Mouse (Mus musculus) liver, embryonic 11.5 days (tissue): ENCODE data around the gene Ireb2. TPM values are rescaled to one million over a fixed set of nuclear protein-coding genes. Genes with fewer than 3 reads are reported as not detected.

ENCODE experiments used
- ATAC-seq: fragments of 200-750 bp; cut with Nextera tagmentation; replicated peaks from 2 replicates; pipeline ENCODE4 v1.8.0; 2017; ENCODE audit warnings: moderate number of reproducible peaks, mild to moderate bottlenecking, moderate TSS enrichment, moderate library complexity; ENCODE audit not compliant: low FRiP score
- DNase-seq: peaks from one replicate; pipeline ENCODE4 v3.0.0-alpha.2; 2017; ENCODE audit warnings: low spot score
- H3K27ac ChIP-seq: fragments of 300-500 bp; sonication (generic); 2 replicates; pipeline ENCODE4 v1.5.1; 2014; ENCODE audit warnings: mild to moderate bottlenecking, low read depth, low read length, control low read depth
- H3K27me3 ChIP-seq: fragments of 300-500 bp; sonication (generic); replicated peaks from 2 replicates; pipeline ENCODE4 v1.6.1; 2014; ENCODE audit warnings: low read length, mixed read lengths; ENCODE audit not compliant: control insufficient read depth, insufficient read depth
- H3K36me3 ChIP-seq: fragments of 300-500 bp; sonication (generic); 2 replicates; pipeline ENCODE4 v1.6.1; 2014; ENCODE audit warnings: mild to moderate bottlenecking, low read length, moderate library complexity, mixed read lengths; ENCODE audit not compliant: control insufficient read depth, insufficient read depth
- H3K4me1 ChIP-seq: fragments of 300-500 bp; sonication (generic); replicated peaks from 2 replicates; pipeline ENCODE4 v1.6.1; 2014; ENCODE audit warnings: low read length, mixed read lengths; ENCODE audit not compliant: control insufficient read depth, insufficient read depth
- H3K4me2 ChIP-seq: fragments of 300-500 bp; sonication (generic); 2 replicates; pipeline ENCODE4 v1.6.1; 2014; ENCODE audit warnings: mild to moderate bottlenecking, control low read depth, moderate library complexity
- H3K4me3 ChIP-seq: fragments of 300-500 bp; sonication (generic); 2 replicates; pipeline ENCODE4 v1.5.1; 2014; ENCODE audit warnings: low read depth, low read length, control low read depth
- H3K9ac ChIP-seq: fragments of 300-500 bp; sonication (generic); 2 replicates; pipeline ENCODE4 v1.6.1; 2014; ENCODE audit warnings: low read depth, low read length, control low read depth
- H3K9me3 ChIP-seq: fragments of 300-500 bp; sonication (generic); 2 replicates; pipeline ENCODE4 v1.6.1; 2016; ENCODE audit warnings: low read length, inconsistent platforms, mixed read lengths; ENCODE audit not compliant: control insufficient read depth
- WGBS: fragments of 180-500 bp; shearing (Covaris S2); extraction: QIAGEN DNeasy Blood & Tissue Kit; methylation state at CpG from one replicate; pipeline ENCODE4 v1.1.7; 2014; 5-methylcytosine and 5-hydroxymethylcytosine counted together
- polyA plus RNA-seq: library from polyadenylated mRNA; unstranded; fragments of >200 nt; fragmentation: Nextera tagmentation; extraction: Ambion mirVana; gene quantifications from 2 replicates; pipeline ENCODE4 v1.2.1, GENCODE M21; 2014

The Ireb2 gene
- polyA plus RNA-seq, 1 experiment from 2014 or later, result 31.3 TPM

GRCm38 (mm10) chr9:54918191-54918590 is 54.6 kb downstream of the Ireb2 start:
- Histone ChIP-seq H3K36me3 (no peaks in the 10 kb centered on the region), H3K9me3 (peaks cover 3% of the 10 kb centered on the region; the same call in 1 of the 2 replicates), H3K4me2 (peak overlapping the region; percentile 78; the same call in 1 of the 2 replicates), H3K4me3 (no peak overlapping the region), H3K4me1 (0 out of 2 replicates have a peak, but pooled peaks cover 4% of the 10 kb centered on the region), H3K27me3 (0 out of 2 replicates have a peak, but pooled peaks cover 2% of the 10 kb centered on the region), H3K27ac (no peak overlapping the region), H3K9ac (no peak overlapping the region)
- ATAC-seq (no peak), DNase-seq (no peak)
- WGBS, result 61% methylated on average over 2 of the region's 2 CpGs

GRCm38 (mm10) chr9:54918781-54919180 is 55.2 kb downstream of the Ireb2 start:
- Histone ChIP-seq H3K4me2 (no peak overlapping the region), H3K4me1 (0 out of 2 replicates have a peak, but pooled peaks cover 4% of the 10 kb centered on the region), H3K36me3 (no peaks in the 10 kb centered on the region), H3K9ac (no peak overlapping the region), H3K4me3 (no peak overlapping the region), H3K27ac (no peak overlapping the region), H3K9me3 (peaks cover 3% of the 10 kb centered on the region; the same call in 1 of the 2 replicates), H3K27me3 (0 out of 2 replicates have a peak, but pooled peaks cover 2% of the 10 kb centered on the region)
- no peak for DNase-seq
- 88% methylated on average over 5 of the region's 5 CpGs for WGBS
- no peak for ATAC-seq

GRCm38 (mm10) chr9:54919946-54920345 is 56.4 kb downstream of the Ireb2 start:
- ATAC-seq, result no peak
- Histone ChIP-seq H3K27ac (no peak overlapping the region), H3K27me3 (0 out of 2 replicates have a peak, but pooled peaks cover 2% of the 10 kb centered on the region), H3K36me3 (no peaks in the 10 kb centered on the region), H3K4me1 (0 out of 2 replicates have a peak, but pooled peaks cover 4% of the 10 kb centered on the region), H3K9me3 (peaks cover 3% of the 10 kb centered on the region; the same call in 1 of the 2 replicates), H3K4me2 (no peak overlapping the region), H3K4me3 (no peak overlapping the region), H3K9ac (no peak overlapping the region)
- no peak for DNase-seq
- WGBS, result 57% methylated on average over 4 of the region's 4 CpGs

- Histone ChIP-seq H3K4me1 (no peaks in the 10 kb centered on the region), H3K9me3 (no peaks in the 10 kb centered on the region), H3K4me2 (no peak overlapping the region), H3K27ac (no peak overlapping the region), H3K4me3 (no peak overlapping the region), H3K9ac (no peak overlapping the region), H3K27me3 (no peaks in the 10 kb centered on the region), H3K36me3 (no peaks in the 10 kb centered on the region)
- 76% methylated on average over 1 of the region's 1 CpGs for WGBS
- DNase-seq, result no peak
- no peak for ATAC-seq
Observed at GRCm38 (mm10) chr9:54930741-54931140, 67.2 kb downstream of the Ireb2 start.

GRCm38 (mm10) chr9:54931765-54932164 is 68.2 kb downstream of the Ireb2 start:
- DNase-seq, result no peak
- no peak for ATAC-seq

GRCm38 (mm10) chr9:54932379-54932778 is 68.8 kb downstream of the Ireb2 start:
- 56% methylated on average over 2 of the region's 2 CpGs for WGBS
- no peak overlapping the region for H3K4me3 ChIP-seq

More at GRCm38 (mm10) chr9:54931765-54932164, 68.2 kb downstream of the Ireb2 start:
- H3K27ac ChIP-seq, result no peak overlapping the region
- no peak overlapping the region for H3K4me2 ChIP-seq
- no peaks in the 10 kb centered on the region for H3K4me1 ChIP-seq
- H3K9ac ChIP-seq, result no peak overlapping the region
- H3K9me3 ChIP-seq, result no peaks in the 10 kb centered on the region
- no peaks in the 10 kb centered on the region for H3K36me3 ChIP-seq
- no peak overlapping the region for H3K4me3 ChIP-seq
- 13% methylated on average over 1 of the region's 1 CpGs for WGBS
- no peaks in the 10 kb centered on the region for H3K27me3 ChIP-seq

GRCm38 (mm10) chr9:54942071-54942470 is 78.5 kb downstream of the Ireb2 start:
- H3K4me1 ChIP-seq, result no peaks in the 10 kb centered on the region
- 86% methylated on average over 4 of the region's 4 CpGs for WGBS
- no peak overlapping the region for H3K27ac ChIP-seq
- H3K9ac ChIP-seq, result no peak overlapping the region
- DNase-seq (no peak), ATAC-seq (no peak)
- H3K9me3 ChIP-seq, result no peaks in the 10 kb centered on the region
- H3K4me3 ChIP-seq, result no peak overlapping the region
- no peaks in the 10 kb centered on the region for H3K36me3 ChIP-seq
- H3K27me3 ChIP-seq, result no peaks in the 10 kb centered on the region
- no peak overlapping the region for H3K4me2 ChIP-seq

More at GRCm38 (mm10) chr9:54932379-54932778, 68.8 kb downstream of the Ireb2 start:
- Histone ChIP-seq H3K36me3 (no peaks in the 10 kb centered on the region), H3K4me1 (no peaks in the 10 kb centered on the region), H3K9ac (no peak overlapping the region), H3K4me2 (no peak overlapping the region), H3K27me3 (no peaks in the 10 kb centered on the region), H3K27ac (no peak overlapping the region), H3K9me3 (no peaks in the 10 kb centered on the region)
- no peak for ATAC-seq
- DNase-seq, result no peak

GRCm38 (mm10) chr9:54944467-54944866 is 80.9 kb downstream of the Ireb2 start:
- H3K9me3 ChIP-seq, result no peaks in the 10 kb centered on the region
- H3K27me3 ChIP-seq, result no peaks in the 10 kb centered on the region
- no peaks in the 10 kb centered on the region for H3K4me1 ChIP-seq
- no peak overlapping the region for H3K4me3 ChIP-seq
- 58% methylated on average over 2 of the region's 2 CpGs for WGBS
- DNase-seq, result no peak
- no peak overlapping the region for H3K4me2 ChIP-seq
- H3K36me3 ChIP-seq, result no peaks in the 10 kb centered on the region
- no peak overlapping the region for H3K9ac ChIP-seq
- H3K27ac ChIP-seq, result no peak overlapping the region
- no peak for ATAC-seq

GRCm38 (mm10) chr9:54946256-54946655 is 82.7 kb downstream of the Ireb2 start:
- H3K4me2 ChIP-seq, result no peak overlapping the region
- no peaks in the 10 kb centered on the region for H3K36me3 ChIP-seq
- H3K4me3 ChIP-seq, result no peak overlapping the region
- ATAC-seq, result no peak
- no peak overlapping the region for H3K9ac ChIP-seq
- H3K4me1 ChIP-seq, result no peaks in the 10 kb centered on the region
- 71% methylated on average over 16 of the region's 16 CpGs for WGBS
- no peak overlapping the region for H3K27ac ChIP-seq
- no peak for DNase-seq
- H3K27me3 ChIP-seq, result no peaks in the 10 kb centered on the region
- no peaks in the 10 kb centered on the region for H3K9me3 ChIP-seq
